Mouse (Mus musculus) neural tube, embryonic 14.5 days (tissue): Measurements from ENCODE around the gene Polr2f. TPM values are rescaled to one million over a fixed set of nuclear protein-coding genes. Genes with fewer than 3 reads are reported as not detected.
A peak's percentile ranks its signal among the peaks of the same experiment; 100 is the strongest.

Experiments
- ATAC-seq: fragments of 200-750 bp; cut with Nextera tagmentation; 2 replicates; pipeline ENCODE4 v1.8.0; 2017; ENCODE audit warnings: low read depth, mild to moderate bottlenecking, moderate TSS enrichment, moderate library complexity
- H3K27ac ChIP-seq: fragments of 300-500 bp; sonication (generic); 2 replicates; pipeline ENCODE4 v1.5.1; 2014; ENCODE audit warnings: low read depth, mild to moderate bottlenecking, control low read depth, low read length, moderate library complexity, mixed read lengths
- H3K27me3 ChIP-seq: fragments of 300-500 bp; sonication (generic); 2 replicates; pipeline ENCODE4 v1.6.1; 2014; ENCODE audit warnings: low read length; ENCODE audit not compliant: control insufficient read depth, insufficient read depth
- H3K36me3 ChIP-seq: fragments of 300-500 bp; sonication (generic); 2 replicates; pipeline ENCODE4 v1.6.1; 2014; ENCODE audit warnings: low read length, mixed read lengths; ENCODE audit not compliant: control insufficient read depth, insufficient read depth
- H3K4me1 ChIP-seq: fragments of 300-500 bp; sonication (generic); 2 replicates; pipeline ENCODE4 v1.6.1; 2014; ENCODE audit warnings: low read length; ENCODE audit not compliant: control insufficient read depth, insufficient read depth
- H3K4me2 ChIP-seq: fragments of 300-500 bp; sonication (generic); 2 replicates; pipeline ENCODE4 v1.6.1; 2014; ENCODE audit warnings: mild to moderate bottlenecking, low read depth, low read length, control low read depth
- H3K4me3 ChIP-seq: fragments of 300-500 bp; sonication (generic); 2 replicates; pipeline ENCODE4 v1.5.1; 2014; ENCODE audit warnings: low read depth, low read length, control low read depth, mixed read lengths
- H3K9ac ChIP-seq: fragments of 300-500 bp; sonication (generic); replicated peaks from 2 replicates; pipeline ENCODE4 v1.6.1; 2014; ENCODE audit warnings: low read depth, mild to moderate bottlenecking, control low read depth, low read length, mixed read lengths
- H3K9me3 ChIP-seq: fragments of 300-500 bp; sonication (generic); 2 replicates; pipeline ENCODE4 v1.6.1; 2016; ENCODE audit warnings: low read length; ENCODE audit not compliant: control insufficient read depth
- WGBS: fragments of 180-500 bp; shearing (Covaris S2); extraction: QIAGEN DNeasy Blood & Tissue Kit; methylation state at CpG from one replicate; pipeline ENCODE4 v1.1.7; 2014; 5-methylcytosine and 5-hydroxymethylcytosine counted together
- polyA plus RNA-seq: library from polyadenylated mRNA; unstranded; fragments of >200 nt; fragmentation: Nextera tagmentation; extraction: Ambion mirVana; gene quantifications from 2 replicates; pipeline ENCODE4 v1.2.1, GENCODE M21; 2014

Polr2f gene
- polyA plus RNA-seq, 1 experiment from 2014 or later = 304 TPM

DNA sequence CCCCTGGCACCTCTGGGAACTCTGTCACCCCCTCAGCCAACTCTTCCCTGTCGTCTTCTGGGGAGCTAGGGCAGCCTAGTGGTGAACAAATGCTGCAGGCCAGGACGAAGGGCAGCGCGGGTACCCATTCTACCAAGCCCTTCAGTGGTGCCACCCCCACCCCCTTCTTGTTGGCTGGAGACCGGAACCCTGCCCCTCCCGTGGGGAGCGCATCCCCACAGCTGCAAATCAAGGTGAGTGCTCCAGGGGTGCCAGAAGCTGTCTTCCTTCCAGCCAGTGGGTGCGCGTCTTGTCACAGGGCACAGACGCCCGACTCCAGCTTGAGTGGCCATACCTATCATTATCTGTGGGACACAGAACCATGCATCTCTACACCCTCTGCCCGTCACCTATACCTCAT is 13.7 kb upstream of the Polr2f start:
- Histone ChIP-seq H3K4me2 (no peak overlapping the region), H3K9ac (no peak overlapping the region), H3K4me1 (no peaks in the 10 kb centered on the region), H3K27me3 (no peaks in the 10 kb centered on the region), H3K27ac (no peak overlapping the region), H3K36me3 (peaks cover 79% of the 10 kb centered on the region), H3K9me3 (no peaks in the 10 kb centered on the region), H3K4me3 (no peak overlapping the region)
- WGBS = 96% methylated on average over 12 of the region's 12 CpGs
- ATAC-seq = no peak

DNA sequence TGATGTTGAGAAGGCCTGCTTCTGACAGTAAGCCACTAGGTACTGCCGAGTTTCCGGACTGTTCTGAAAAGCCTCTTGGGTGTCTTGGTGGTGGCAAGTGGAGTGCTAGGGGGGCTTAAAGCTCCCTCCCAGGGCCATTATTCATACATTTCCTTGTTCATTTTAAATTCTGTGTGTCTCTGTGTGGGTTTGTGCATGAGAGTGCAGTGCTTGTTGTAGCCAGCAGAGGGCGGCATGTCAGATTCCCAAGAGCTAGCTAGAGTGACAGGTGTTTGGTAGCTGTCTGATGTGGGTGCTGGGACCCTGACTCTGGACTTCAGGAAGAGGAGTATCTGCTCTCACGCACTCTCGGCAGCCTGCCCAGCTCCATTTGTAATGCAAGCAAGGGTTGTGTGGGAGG is 12.6 kb upstream of the Polr2f start:
- Histone ChIP-seq H3K4me2 (no peak overlapping the region), H3K27me3 (no peaks in the 10 kb centered on the region), H3K4me1 (no peaks in the 10 kb centered on the region), H3K27ac (no peak overlapping the region), H3K9ac (no peak overlapping the region), H3K4me3 (no peak overlapping the region), H3K9me3 (no peaks in the 10 kb centered on the region), H3K36me3 (peaks cover 81% of the 10 kb centered on the region)
- WGBS = 93% methylated on average over 5 of the region's 5 CpGs
- no peak for ATAC-seq

DNA sequence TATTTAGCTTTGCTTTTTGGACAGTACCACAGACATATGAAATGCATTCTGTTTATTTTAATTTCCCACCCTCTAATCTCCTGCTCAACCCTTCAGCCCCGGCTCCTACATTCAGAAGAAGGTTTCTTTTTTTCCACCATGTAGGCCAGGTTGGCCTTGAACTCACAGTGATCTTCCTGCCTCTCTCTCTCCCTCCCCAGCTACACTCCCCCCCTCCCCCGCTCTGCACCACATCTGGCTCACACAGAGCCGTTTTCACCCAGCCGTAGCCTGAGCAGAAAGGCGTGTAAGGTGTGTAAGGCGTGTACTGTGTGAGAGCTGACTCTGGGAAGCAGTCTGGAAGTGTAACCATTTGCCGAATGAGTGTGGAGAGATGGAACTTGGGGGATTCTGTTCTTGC is 11.5 kb upstream of the Polr2f start:
- H3K9ac ChIP-seq = no peak overlapping the region
- H3K9me3 ChIP-seq = no peaks in the 10 kb centered on the region
- no peaks in the 10 kb centered on the region for H3K27me3 ChIP-seq
- no peak overlapping the region for H3K27ac ChIP-seq
- no peaks in the 10 kb centered on the region for H3K4me1 ChIP-seq
- H3K4me3 ChIP-seq = no peak overlapping the region
- ATAC-seq = no peak
- WGBS = 84% methylated on average over 7 of the region's 7 CpGs
- peaks cover 84% of the 10 kb centered on the region for H3K36me3 ChIP-seq
- no peak overlapping the region for H3K4me2 ChIP-seq

DNA sequence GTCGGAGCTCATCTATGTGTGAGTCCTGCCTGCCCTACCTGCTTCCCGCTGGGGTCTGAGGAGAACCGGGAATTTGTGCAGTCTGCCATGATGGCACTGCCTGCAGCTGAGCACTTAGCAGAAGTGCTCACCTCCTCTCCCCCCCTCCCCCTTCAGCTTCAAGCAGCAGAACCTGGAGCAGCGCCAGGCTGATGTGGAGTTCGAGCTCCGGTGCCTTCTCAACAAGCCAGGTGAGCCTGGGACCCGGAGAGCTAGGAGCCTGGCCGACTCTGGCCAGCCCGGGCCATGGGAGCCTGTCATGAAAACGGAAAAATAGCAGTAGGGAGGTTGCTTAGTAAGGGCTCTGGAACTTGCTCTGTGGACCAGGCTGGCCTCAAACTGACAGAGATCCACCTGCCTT is 10.0 kb upstream of the Polr2f start:
- H3K9ac ChIP-seq = no peak overlapping the region
- no peaks in the 10 kb centered on the region for H3K27me3 ChIP-seq
- H3K27ac ChIP-seq = no peak overlapping the region
- 88% methylated on average over 10 of the region's 10 CpGs for WGBS
- no peak overlapping the region for H3K4me2 ChIP-seq
- H3K9me3 ChIP-seq = no peaks in the 10 kb centered on the region
- H3K4me3 ChIP-seq = no peak overlapping the region
- H3K4me1 ChIP-seq = no peaks in the 10 kb centered on the region
- peaks cover 71% of the 10 kb centered on the region for H3K36me3 ChIP-seq
- ATAC-seq = no peak

DNA sequence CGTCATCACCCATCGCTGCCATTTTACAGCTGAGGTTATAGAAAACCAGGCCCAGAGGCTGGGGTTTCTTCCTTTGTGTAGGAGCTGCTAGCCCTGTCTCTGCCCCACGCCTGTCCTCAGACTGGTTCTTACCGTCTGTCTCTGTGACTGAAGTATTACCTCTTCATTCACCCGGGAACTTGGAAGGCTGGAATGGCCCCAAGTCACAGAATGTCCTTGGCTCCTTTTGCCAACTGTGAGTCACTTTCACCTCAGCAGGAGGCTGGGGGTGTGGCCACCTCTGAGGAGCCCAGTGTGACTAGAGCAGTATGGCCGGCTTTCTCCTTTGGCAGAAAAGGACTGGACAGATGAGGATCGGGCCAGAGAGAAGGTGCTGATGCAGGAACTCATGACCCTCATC is 9.4 kb upstream of the Polr2f start:
- whole genome bisulfite sequencing = 73% methylated on average over 7 of the region's 7 CpGs
- H3K4me1 ChIP-seq = no peaks in the 10 kb centered on the region
- no peaks in the 10 kb centered on the region for H3K27me3 ChIP-seq
- H3K36me3 ChIP-seq = peaks cover 65% of the 10 kb centered on the region
- H3K4me2 ChIP-seq = no peak overlapping the region
- H3K4me3 ChIP-seq = no peak overlapping the region
- H3K9ac ChIP-seq = no peak overlapping the region
- ATAC-seq = no peak
- H3K27ac ChIP-seq = no peak overlapping the region
- no peaks in the 10 kb centered on the region for H3K9me3 ChIP-seq

DNA sequence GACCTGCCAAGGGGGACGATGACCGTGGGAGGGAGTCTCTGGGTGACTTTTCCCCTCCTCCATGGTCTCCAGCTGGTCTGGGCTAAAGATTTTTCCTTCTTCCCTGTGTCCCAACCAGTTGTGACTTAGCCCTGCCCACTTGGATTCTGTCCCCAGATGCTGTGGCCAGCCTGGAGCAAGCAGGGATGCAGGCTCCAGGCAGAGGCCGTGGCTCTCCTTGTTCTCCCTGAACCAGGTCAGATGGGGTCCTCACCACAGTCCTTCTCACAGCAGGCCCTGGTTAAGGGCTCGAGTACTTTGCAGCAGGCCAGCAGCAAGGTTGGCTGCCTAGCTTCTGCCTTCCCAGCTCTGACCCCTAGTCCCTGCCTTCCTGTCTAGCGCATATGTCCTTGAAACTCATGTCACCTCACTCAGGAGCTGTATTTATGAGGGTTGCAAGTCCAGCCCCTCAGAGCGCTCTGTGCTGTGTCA is 7.6 kb upstream of the Polr2f start:
- no peaks in the 10 kb centered on the region for H3K9me3 ChIP-seq
- 87% methylated on average over 6 of the region's 6 CpGs for WGBS
- no peak overlapping the region for H3K4me3 ChIP-seq
- peaks cover 49% of the 10 kb centered on the region for H3K36me3 ChIP-seq
- no peak overlapping the region for H3K9ac ChIP-seq
- H3K4me1 ChIP-seq = no peaks in the 10 kb centered on the region
- no peak overlapping the region for H3K27ac ChIP-seq
- ATAC-seq = no peak
- H3K4me2 ChIP-seq = no peak overlapping the region
- no peaks in the 10 kb centered on the region for H3K27me3 ChIP-seq

DNA sequence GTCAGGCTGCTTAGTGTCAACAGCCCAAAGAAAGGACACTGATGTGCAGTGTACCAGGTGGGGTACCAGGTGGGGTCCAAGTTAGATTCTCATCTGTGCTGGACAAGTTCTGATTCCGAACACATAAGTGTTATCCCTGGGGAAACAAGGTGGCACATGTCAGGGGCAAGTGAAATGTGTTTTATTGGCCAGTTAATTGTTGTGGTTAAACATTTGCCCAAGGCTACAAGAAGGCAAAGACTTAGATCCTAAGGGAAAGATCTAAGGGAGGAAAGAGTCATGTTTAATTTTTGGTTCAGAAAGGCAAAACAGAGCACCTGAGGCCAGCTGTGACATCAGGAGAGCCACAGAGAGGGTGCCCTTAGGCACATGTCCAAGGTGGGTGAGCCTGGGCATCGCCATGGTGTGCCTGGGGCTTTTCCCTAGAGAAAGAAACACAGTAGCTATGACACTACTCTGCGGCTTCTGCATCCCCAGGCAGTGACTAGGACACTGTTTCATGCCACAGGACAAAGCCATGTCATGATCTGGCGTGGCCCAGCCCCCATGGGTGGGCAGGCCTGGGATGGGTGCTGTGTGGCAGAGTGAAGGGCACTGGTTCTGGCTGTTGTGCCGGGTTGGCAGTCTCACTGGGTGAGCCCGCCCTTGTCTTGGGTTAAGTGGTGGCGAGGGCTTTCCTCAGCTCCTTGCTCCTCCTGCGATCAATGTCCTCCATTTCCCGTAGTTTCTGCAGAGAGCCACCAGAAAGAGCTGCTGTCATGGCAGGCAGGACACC is 6.1 kb upstream of the Polr2f start:
- 82% methylated on average over 9 of the region's 9 CpGs for WGBS
- Histone ChIP-seq H3K27ac (no peak overlapping the region), H3K27me3 (no peaks in the 10 kb centered on the region), H3K4me1 (no peaks in the 10 kb centered on the region), H3K4me3 (no peak overlapping the region), H3K4me2 (no peak overlapping the region), H3K9ac (no peak overlapping the region), H3K36me3 (peaks cover 40% of the 10 kb centered on the region), H3K9me3 (no peaks in the 10 kb centered on the region)
- no peak for ATAC-seq

DNA sequence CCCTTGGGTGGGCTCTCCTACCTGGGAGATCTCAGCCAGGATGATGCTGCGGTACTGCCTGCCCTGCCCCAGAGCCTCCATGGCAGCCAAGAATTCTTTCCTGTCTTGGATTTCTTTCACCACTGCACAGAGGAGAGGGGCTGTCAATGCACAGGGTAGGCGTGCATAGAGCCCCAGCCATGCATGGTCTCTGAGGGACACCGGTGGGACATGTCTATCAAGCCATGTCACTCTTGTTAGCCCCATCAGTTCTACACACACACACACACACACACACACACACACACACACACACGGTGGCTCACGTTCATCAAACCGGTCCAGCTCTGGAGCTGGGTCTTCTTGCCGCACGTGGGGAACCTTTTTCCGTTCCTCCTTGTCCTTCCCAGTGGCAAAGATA is 5.5 kb upstream of the Polr2f start:
- peaks cover 34% of the 10 kb centered on the region for H3K36me3 ChIP-seq
- no peaks in the 10 kb centered on the region for H3K27me3 ChIP-seq
- H3K4me2 ChIP-seq = no peak overlapping the region
- H3K27ac ChIP-seq = no peak overlapping the region
- 84% methylated on average over 9 of the region's 9 CpGs for WGBS
- 0 out of 2 replicates have a peak, but pooled peaks cover 2% of the 10 kb centered on the region for H3K4me1 ChIP-seq
- peak; percentile 28; the same call in 1 of the 2 replicates for ATAC-seq
- no peak overlapping the region for H3K9ac ChIP-seq
- no peak overlapping the region for H3K4me3 ChIP-seq
- H3K9me3 ChIP-seq = no peaks in the 10 kb centered on the region

DNA sequence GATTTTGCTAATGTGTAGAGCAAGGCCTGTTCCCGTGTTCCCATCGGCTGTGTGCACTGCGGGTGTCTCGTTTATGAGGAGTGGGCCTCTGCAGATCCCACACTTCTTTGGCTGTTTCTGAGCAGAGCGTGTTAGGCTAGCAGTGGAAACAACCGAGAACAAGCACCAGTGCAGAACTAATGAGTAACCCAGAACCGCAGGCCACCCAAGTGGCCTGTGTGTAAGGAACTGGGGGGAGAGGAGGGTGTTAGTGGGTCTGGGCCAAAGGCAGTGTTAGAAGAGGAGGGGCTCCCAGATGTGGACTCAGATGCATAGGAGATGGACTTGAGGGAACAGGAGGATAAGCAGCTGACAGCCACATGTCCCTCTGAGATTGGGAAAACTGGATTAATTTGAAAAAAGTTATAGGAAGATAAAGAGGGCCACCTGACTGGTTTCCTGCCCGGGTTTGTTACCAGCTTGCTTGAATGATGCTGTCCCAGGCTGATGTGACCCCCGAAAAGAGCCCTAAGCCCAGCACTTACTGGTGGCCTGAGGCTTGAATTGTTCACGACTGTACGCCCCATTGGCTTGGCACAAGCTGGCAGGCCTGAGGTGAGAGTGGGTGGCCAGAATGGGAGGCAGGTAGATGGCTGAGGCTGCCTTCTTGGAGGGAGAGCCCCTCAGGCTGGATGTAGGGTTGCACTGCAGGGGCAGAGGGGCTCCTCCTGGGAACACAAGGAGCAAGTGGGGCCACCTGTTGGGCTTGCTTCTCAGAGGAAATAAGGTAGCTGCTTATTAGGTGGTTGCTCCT is 4.8 kb upstream of the Polr2f start:
- WGBS = 68% methylated on average over 11 of the region's 11 CpGs

More for the DNA sequence above, 4.8 kb upstream of the Polr2f start:
- Histone ChIP-seq H3K9ac (no peak overlapping the region), H3K27ac (no peak overlapping the region), H3K36me3 (peaks cover 27% of the 10 kb centered on the region), H3K4me1 (0 out of 2 replicates have a peak, but pooled peaks cover 2% of the 10 kb centered on the region), H3K9me3 (no peaks in the 10 kb centered on the region), H3K4me2 (no peak overlapping the region), H3K4me3 (no peak overlapping the region), H3K27me3 (no peaks in the 10 kb centered on the region)
- no peak for ATAC-seq
